Mouse (Mus musculus) brain, embryonic 18.5 days (tissue): ENCODE data around the gene Tchhl1.
A peak's percentile ranks its signal among the peaks of the same experiment; 100 is the strongest.
"Not testable (repeated sequence)": the region's sequence is repeated elsewhere in the genome, so short reads cannot be mapped to it uniquely, and the experiment has no call there.

Experiments
- DNase-seq: peaks from one replicate; pipeline ENCODE4 v3.0.0-alpha.2; 2012; ENCODE audit warnings: low read depth, low spot score

The Tchhl1 gene

GRCm38 (mm10) chr3:93468561-93468960 is at the start of gene Tchhl1:
TSS of gene Tchhl1 (plus strand) at chr3:93468754.
- DNase-seq, result no peak

- no peak for DNase-seq
Observed at GRCm38 (mm10) chr3:93431673-93432072, 36.9 kb upstream of the Tchhl1 start.

GRCm38 (mm10) chr3:93442030-93442429 is 26.5 kb upstream of the Tchhl1 start, which contains the start of gene Tchh:
TSS of gene Tchh (plus strand) at chr3:93442330.
- no peak for DNase-seq

- no peak for DNase-seq
Observed at GRCm38 (mm10) chr3:93443501-93444101, 25.0 kb upstream of the Tchhl1 start.

- DNase-seq, result peak; percentile 59
Observed at GRCm38 (mm10) chr3:93444343-93445164, 24.0 kb upstream of the Tchhl1 start.

GRCm38 (mm10) chr3:93445165-93445705 is 23.3 kb upstream of the Tchhl1 start:
- no peak for DNase-seq

GRCm38 (mm10) chr3:93446128-93446755 is 22.3 kb upstream of the Tchhl1 start:
- no peak for DNase-seq

GRCm38 (mm10) chr3:93446756-93447137 is 21.8 kb upstream of the Tchhl1 start:
- DNase-seq, result not testable (repeated sequence)

GRCm38 (mm10) chr3:93447138-93447841 is 21.3 kb upstream of the Tchhl1 start:
- no peak for DNase-seq

GRCm38 (mm10) chr3:93466556-93466955 is 2.0 kb upstream of the Tchhl1 start:
- no peak for DNase-seq

GRCm38 (mm10) chr3:93467130-93467529 is 1.4 kb upstream of the Tchhl1 start:
- no peak for DNase-seq

GRCm38 (mm10) chr3:93469629-93470028 is 1.1 kb downstream of the Tchhl1 start:
- no peak for DNase-seq

- DNase-seq, result no peak
Observed at GRCm38 (mm10) chr3:93480053-93480452, 11.5 kb downstream of the Tchhl1 start.

- no peak for DNase-seq
Observed at GRCm38 (mm10) chr3:93481982-93482616, 13.5 kb downstream of the Tchhl1 start.

- DNase-seq, result no peak
Observed at GRCm38 (mm10) chr3:93485611-93486010, 17.1 kb downstream of the Tchhl1 start.

GRCm38 (mm10) chr3:93488541-93488940 is 20.0 kb downstream of the Tchhl1 start:
- no peak for DNase-seq

- DNase-seq, result no peak
Observed at GRCm38 (mm10) chr3:93492176-93492575, 23.6 kb downstream of the Tchhl1 start.

GRCm38 (mm10) chr3:93493992-93494391 is 25.4 kb downstream of the Tchhl1 start:
- peak; percentile 62 for DNase-seq

- DNase-seq, result not testable (repeated sequence)
Observed at GRCm38 (mm10) chr3:93494774-93495173, 26.2 kb downstream of the Tchhl1 start.

GRCm38 (mm10) chr3:93497131-93497530 is 28.6 kb downstream of the Tchhl1 start:
- DNase-seq, result no peak

- DNase-seq, result no peak
Observed at GRCm38 (mm10) chr3:93499129-93499528, 30.6 kb downstream of the Tchhl1 start.
